In genomic region chr2:73019371-73020146, GRCm38 (mm10) we compare ENCODE assay signal across 9 mouse cellular contexts. TPM values are rescaled to one million over a fixed set of nuclear protein-coding genes. Genes with fewer than 3 reads are reported as not detected.
A peak's percentile ranks its signal among the peaks of the same experiment; 100 is the strongest.
DNase-seq lines count a peak whose midpoint lies in the region; TF ChIP-seq lines count a peak whose summit lies in the region.
"Had no signal": no experiment of that assay in that cellular context is flagged by ENCODE, and none has a peak within 500 bp of the region (broad histone marks: within the 10 kb centered on the region; RNA-seq: fewer than 3 reads in every experiment).

No protein-coding gene starts in this region.

- no peaks in the 10 kb centered on the region for H3K27me3 ChIP-seq in thymus, adult 2 months (ENCODE audit: control insufficient read depth, insufficient read depth, low read length)
- H3K27me3 ChIP-seq: neural tube, embryonic 13.5 days had no signal

- no peaks in the 10 kb centered on the region for H3K36me3 ChIP-seq in thymus, adult 2 months (ENCODE audit: control insufficient read depth, insufficient read depth, low read length)
- H3K36me3 ChIP-seq: neural tube, embryonic 13.5 days had no signal

- no peaks in the 10 kb centered on the region for H3K4me1 ChIP-seq in thymus, adult 2 months (replicated peaks; ENCODE audit: control insufficient read depth, insufficient read depth, low read length)
- H3K4me1 ChIP-seq: neural tube, embryonic 13.5 days had no signal

- no peak for TF ChIP-seq POLR2A in thymus, adult 2 months (IDR thresholded peaks at IDR 0.05; ENCODE audit: control insufficient read depth, extremely low read depth, insufficient read depth, low read length, poor library complexity)

- peak; percentile 69 for DNase-seq in adrenal gland, adult 2 months
- DNase-seq in adrenal gland, adult 8-10 months, result no peak
- DNase-seq in NIH3T3 (ENCODE audit: low read depth), result peak; percentile 58
- peak; percentile 47 to 54 for DNase-seq in frontal cortex, postnatal 10 days (ENCODE audit: low spot score in 2 of 2)
- DNase-seq in kidney, adult 9 months, result peak; percentile 16
- DNase-seq in lung, postnatal 10 days, result peak; percentile 68
- DNase-seq in thymus, adult 2 months, result no peak
- DNase-seq in neural tube, embryonic 10.5 days (ENCODE audit: extremely low spot score, low spot score), result no peak

- no peak overlapping the region for H3K27ac ChIP-seq in thymus, adult 2 months (ENCODE audit: control insufficient read depth, insufficient read depth, low read length)
- H3K27ac ChIP-seq: neural tube, embryonic 13.5 days had no signal

- TF ChIP-seq CTCF in thymus, adult 2 months (IDR thresholded peaks at IDR 0.05; ENCODE audit: borderline replicate concordance, control insufficient read depth, extremely low read depth, insufficient read depth, low read length, poor library complexity), result no peak

- 76% methylated on average over 9 of the region's 9 CpGs for WGBS in thymus, adult 2 months

- H3K4me3 ChIP-seq in thymus, adult 2 months (ENCODE audit: control insufficient read depth, insufficient read depth, low read length), result no peak overlapping the region
- H3K4me3 ChIP-seq: neural tube, embryonic 13.5 days had no signal

RNA-seq across cellular contexts. Expression of gene Gm11084, which starts 33.0 kb away (rescaled TPM):
- total RNA-seq in adrenal gland, adult 2 months (2021), result not detected
- polyA plus RNA-seq in adrenal gland, adult 2 months (2012; rRNA removed), result not detected in 2 replicates
- not detected for total RNA-seq in adrenal gland, adult 8-10 months (2022)
- polyA plus RNA-seq in thymus, adult 2 months (2012; rRNA removed), result not detected in 2 replicates
- polyA plus RNA-seq: neural tube, embryonic 13.5 days had no signal

RNA-seq across cellular contexts. Expression of gene Sp3, which starts 39.3 kb away (rescaled TPM):
- total RNA-seq in adrenal gland, adult 2 months (2021), result 10 to 100 TPM; 53.8 to 62.2 TPM
- polyA plus RNA-seq in adrenal gland, adult 2 months (2012; rRNA removed), result 12.0 and 12.1 TPM in 2 replicates
- 10 to 100 TPM; 50.9 to 64.7 (median 60.2) TPM for total RNA-seq in adrenal gland, adult 8-10 months (2022)
- 39.4 and 45.6 TPM in 2 replicates for polyA plus RNA-seq in thymus, adult 2 months (2012; rRNA removed)

Comparison
In these comparisons a context has a peak if more than half of its experiments do, and no peak if none do; other contexts are left out.
1. DNase-seq: peak in adrenal gland, adult 2 months (single experiment), NIH3T3 (single experiment), frontal cortex, postnatal 10 days (2 of 2), kidney, adult 9 months (single experiment) and lung, postnatal 10 days (single experiment); none in adrenal gland, adult 8-10 months (single experiment), thymus, adult 2 months (single experiment) and neural tube, embryonic 10.5 days (single experiment).